Mouse (Mus musculus) heart, postnatal 25 days (tissue): ENCODE data around the gene Arhgdia. TPM values are rescaled to one million over a fixed set of nuclear protein-coding genes. Genes with fewer than 3 reads are reported as not detected.

Experiments used
- DNase-seq: peaks from one replicate; pipeline ENCODE4 v3.0.0; 2022; ENCODE audit warnings: low spot score
- intact Hi-C: fragments of 180-260 bp; cut with DNase I; formaldehyde crosslinking; loops from one replicate; pipeline ENCODE4 v1.15.1; 2025
- total RNA-seq, 2 experiments: library from RNA; stranded (reverse); gene quantifications; 2 replicates each; pipeline ENCODE4 v1.2.3; 2021

Gene Arhgdia
- total RNA-seq = 100 to 1,000 TPM; 142 to 158 TPM

- intact Hi-C loops = loop anchor here (2.0 kb wide), 1 partner anchor 15 kb away; no protein-coding TSS in a partner anchor
- DNase-seq = peak; percentile 79
Observed at GRCm38 (mm10) chr11:120581490-120582267, at the start of gene Arhgdia. Arhgdia (minus strand) TSS chr11:120581624.

- intact Hi-C loops = no loop called here
- no peak for DNase-seq
Observed at GRCm38 (mm10) chr11:120630401-120630871, 49.0 kb upstream of the Arhgdia start.

- no peak for DNase-seq
- intact Hi-C loops = loop anchor here (5.0 kb wide), 1 partner anchor 42 kb away; the partner anchor contains the start of gene Aspscr1
Observed at GRCm38 (mm10) chr11:120629911-120630310, 48.5 kb upstream of the Arhgdia start.

- no peak for DNase-seq
- intact Hi-C loops = loop anchor here (5.0 kb wide), 1 partner anchor 43 kb away; the partner anchor contains the start of gene Aspscr1
Observed at GRCm38 (mm10) chr11:120629341-120629730, 47.9 kb upstream of the Arhgdia start.

GRCm38 (mm10) chr11:120628601-120629340, 47.3 kb upstream of the Arhgdia start:
- intact Hi-C loops = loop anchor here (5.0 kb wide), 1 partner anchor 44 kb away; the partner anchor contains the start of gene Aspscr1
- DNase-seq = no peak

- intact Hi-C loops = loop anchor here (5.0 kb wide), 1 partner anchor 45 kb away; the partner anchor contains the start of gene Aspscr1
- no peak for DNase-seq
Observed at GRCm38 (mm10) chr11:120627468-120628300, 46.3 kb upstream of the Arhgdia start.

GRCm38 (mm10) chr11:120626785-120627467, 45.5 kb upstream of the Arhgdia start:
- DNase-seq = no peak
- intact Hi-C loops = loop anchor here (5.0 kb wide), 1 partner anchor 45 kb away; the partner anchor contains the start of gene Aspscr1

GRCm38 (mm10) chr11:120625152-120625775, 43.8 kb upstream of the Arhgdia start, which contains the start of gene Sirt7:
Sirt7 (minus strand) TSS chr11:120625240.
- no peak for DNase-seq

GRCm38 (mm10) chr11:120624680-120625111, 43.3 kb upstream of the Arhgdia start:
- intact Hi-C loops = loop anchor here (2.0 to 5.0 kb wide), 2 partner anchors 48 to 88 kb away; partner anchors contain the start of genes Aspscr1, Cenpx and Lrrc45
- DNase-seq = peak; percentile 74

More at GRCm38 (mm10) chr11:120625152-120625775, 43.8 kb upstream of the Arhgdia start, which contains the start of gene Sirt7:
- intact Hi-C loops = loop anchor here (2.0 to 5.0 kb wide), 2 partner anchors 47 to 88 kb away; partner anchors contain the start of genes Aspscr1, Cenpx and Lrrc45

GRCm38 (mm10) chr11:120623961-120624679, 42.7 kb upstream of the Arhgdia start:
- DNase-seq = no peak
- intact Hi-C loops = loop anchor here (2.0 kb wide), 1 partner anchor 89 kb away; the partner anchor contains the start of genes Cenpx and Lrrc45

- intact Hi-C loops = no loop called here
- no peak for DNase-seq
Observed at GRCm38 (mm10) chr11:120622805-120623204, 41.4 kb upstream of the Arhgdia start.

- DNase-seq = no peak
- intact Hi-C loops = no loop called here
Observed at GRCm38 (mm10) chr11:120620195-120620594, 38.8 kb upstream of the Arhgdia start.

- intact Hi-C loops = no loop called here
- no peak for DNase-seq
Observed at GRCm38 (mm10) chr11:120618619-120619535, 37.5 kb upstream of the Arhgdia start.

GRCm38 (mm10) chr11:120617519-120618112, 36.2 kb upstream of the Arhgdia start, which contains the start of gene Pcyt2:
Pcyt2 (minus strand) TSS chr11:120617936.
- intact Hi-C loops = no loop called here
- peak; percentile 76 for DNase-seq

- no peak for DNase-seq
- intact Hi-C loops = no loop called here
Observed at GRCm38 (mm10) chr11:120616617-120617294, 35.3 kb upstream of the Arhgdia start.
